Mouse (Mus musculus): ENCODE measurements around the gene Cdiptos. TPM values are rescaled to one million over a fixed set of nuclear protein-coding genes. Genes with fewer than 3 reads are reported as not detected.

Gene Cdiptos
- total and polyA plus RNA-seq, 3 experiments: 0.47 to 0.97 TPM; not detected in 1

GRCm38 (mm10) chr7:126984667-126985444, 9.0 kb upstream of the Cdiptos start:
- dilution Hi-C loops (cut with MboI; ENCODE audit: extremely low pct_ligation_motif_present, extremely low pct_unique_long_range_greater_than_20kb, low sequenced_read_pairs) (no loop called here), in situ Hi-C loops (cut with MboI; ENCODE audit: low pct_ligation_motif_present, low pct_unique_long_range_greater_than_20kb, low sequenced_read_pairs) (loop anchor here (5.0 to 25.0 kb wide), 2 partner anchors 38 to 802 kb away; partner anchors contain the start of genes Asphd1, Gm49388 and Setd1a)
- no peaks in the 10 kb centered on the region for H3K9me3 ChIP-seq (replicated peaks; ENCODE audit: low read length)
- H3K27ac ChIP-seq (ENCODE audit: insufficient read depth, low read depth): no peak overlapping the region
- no peak for DNase-seq (ENCODE audit: extremely low read depth)
- H3K4me1 ChIP-seq (ENCODE audit: control insufficient read depth in 1 of 2, insufficient read depth in 2 of 2): peaks cover under 1 to 3% of the 10 kb centered on the region in 2 experiments; a peak in 3 of 4 replicates
- no peaks in the 10 kb centered on the region for H3K27me3 ChIP-seq (replicated peaks)
- TF ChIP-seq MAFK (IDR thresholded peaks at IDR 0.05; ENCODE audit: insufficient replicate concordance, low read length): no peak
- H3K4me3 ChIP-seq (replicated peaks in 1 of 3; ENCODE audit: low read depth in 2 of 3, low read length in 2 of 3, poor library complexity in 1 of 3): no peak overlapping the region
- no peak overlapping the region for H3K9ac ChIP-seq (ENCODE audit: insufficient read depth, low read depth)
- no peaks in the 10 kb centered on the region for H3K79me2 ChIP-seq (replicated peaks; ENCODE audit: control insufficient read depth, extremely low read depth, insufficient read depth, poor library complexity, severe bottlenecking)
- no peak overlapping the region for H3K4me2 ChIP-seq (ENCODE audit: insufficient read depth, low read depth, poor library complexity, severe bottlenecking)
- H3K36me3 ChIP-seq (replicated peaks in 1 of 2; ENCODE audit: control insufficient read depth in 1 of 2, insufficient read depth in 1 of 2, low read length in 1 of 2): peaks cover 33 to 92% of the 10 kb centered on the region in 2 experiments

DNA sequence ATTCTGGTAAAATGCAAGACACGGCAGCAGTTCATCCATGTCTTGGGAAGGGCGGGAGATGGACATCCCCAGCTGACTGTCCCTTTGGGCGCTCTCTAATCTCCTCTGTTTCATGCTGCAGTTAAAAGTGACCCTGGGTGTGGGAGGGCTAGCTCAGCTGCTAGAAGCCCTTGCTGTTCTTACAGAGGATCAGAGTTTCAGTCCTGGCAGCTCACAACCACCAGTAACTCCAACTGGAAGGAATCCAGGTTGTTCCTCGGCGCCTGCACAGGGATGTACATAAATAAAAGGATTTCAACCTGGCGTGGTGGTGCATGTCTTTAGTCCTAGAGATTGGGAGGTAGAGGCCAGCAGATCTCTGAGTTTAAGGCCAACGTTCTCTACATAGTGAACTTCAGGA, 7.2 kb upstream of the Cdiptos start:
- Histone ChIP-seq H3K27me3 (replicated peaks) (no peaks in the 10 kb centered on the region), H3K9me3 (replicated peaks; ENCODE audit: low read length) (no peaks in the 10 kb centered on the region), H3K27ac (ENCODE audit: insufficient read depth, low read depth) (no peak overlapping the region), H3K36me3 (replicated peaks in 1 of 2; ENCODE audit: control insufficient read depth in 1 of 2, insufficient read depth in 1 of 2, low read length in 1 of 2) (peaks cover 37 to 92% of the 10 kb centered on the region in 2 experiments), H3K4me2 (ENCODE audit: insufficient read depth, low read depth, poor library complexity, severe bottlenecking) (no peak overlapping the region), H3K9ac (ENCODE audit: insufficient read depth, low read depth) (no peak overlapping the region), H3K4me3 (replicated peaks in 1 of 3; ENCODE audit: low read depth in 2 of 3, low read length in 2 of 3, poor library complexity in 1 of 3) (no peak overlapping the region), H3K79me2 (replicated peaks; ENCODE audit: control insufficient read depth, extremely low read depth, insufficient read depth, poor library complexity, severe bottlenecking) (no peaks in the 10 kb centered on the region), H3K4me1 (ENCODE audit: control insufficient read depth in 1 of 2, insufficient read depth in 2 of 2) (peaks cover 9 to 18% of the 10 kb centered on the region in 2 experiments)
- dilution Hi-C loops (cut with MboI; ENCODE audit: extremely low pct_ligation_motif_present, extremely low pct_unique_long_range_greater_than_20kb, low sequenced_read_pairs): no loop called here
- no peak for DNase-seq (ENCODE audit: extremely low read depth)
- TF ChIP-seq CHD1 (IDR thresholded peaks at IDR 0.05; ENCODE audit: low read depth, low read length) (no peak), GABPA (IDR thresholded peaks at IDR 0.05; ENCODE audit: insufficient replicate concordance, low read depth, low read length) (no peak), JUND (conservative IDR thresholded peaks at IDR 0.05; ENCODE audit: low read depth, low read length) (no peak), RAD21 (IDR thresholded peaks at IDR 0.05; ENCODE audit: low read depth, low read length) (no peak), EP300 (IDR thresholded peaks at IDR 0.05; ENCODE audit: low read length) (no peak), MAX (IDR thresholded peaks at IDR 0.05; ENCODE audit: low read length) (no peak), BHLHE40 (IDR thresholded peaks at IDR 0.05; ENCODE audit: low read depth, low read length) (no peak), RCOR1 (conservative IDR thresholded peaks at IDR 0.05; ENCODE audit: low read depth, low read length) (no peak), CHD2 (IDR thresholded peaks at IDR 0.05; ENCODE audit: low read length) (no peak), IRF4 (IDR thresholded peaks at IDR 0.05; ENCODE audit: low read depth, low read length) (no peak), NRF1 (IDR thresholded peaks at IDR 0.05; ENCODE audit: low read depth, low read length) (no peak), POLR2A (IDR thresholded peaks at IDR 0.05; ENCODE audit: low read depth, low read length) (no peak), ETS1 (conservative IDR thresholded peaks at IDR 0.05; ENCODE audit: low read depth, low read length) (no peak), MAFK (IDR thresholded peaks at IDR 0.05; ENCODE audit: insufficient replicate concordance, low read length) (no peak), ZC3H11A (IDR thresholded peaks at IDR 0.05; ENCODE audit: low read depth, low read length) (no peak)
- in situ Hi-C loops (cut with MboI; ENCODE audit: low pct_ligation_motif_present, low pct_unique_long_range_greater_than_20kb, low sequenced_read_pairs): loop anchor here (5.0 to 25.0 kb wide), 2 partner anchors 36 to 804 kb away; partner anchors contain the start of genes Asphd1, Gm49388 and Setd1a
